Mouse (Mus musculus) lung, adult 18-20 months (tissue): ENCODE data around the gene Zfp30.

Experiments
- DNase-seq, 2 experiments: peaks; one replicate each; pipeline ENCODE4 v3.0.0; 2022; ENCODE audit warnings: mixed read lengths in 2 of 2

Zfp30 gene

DNA sequence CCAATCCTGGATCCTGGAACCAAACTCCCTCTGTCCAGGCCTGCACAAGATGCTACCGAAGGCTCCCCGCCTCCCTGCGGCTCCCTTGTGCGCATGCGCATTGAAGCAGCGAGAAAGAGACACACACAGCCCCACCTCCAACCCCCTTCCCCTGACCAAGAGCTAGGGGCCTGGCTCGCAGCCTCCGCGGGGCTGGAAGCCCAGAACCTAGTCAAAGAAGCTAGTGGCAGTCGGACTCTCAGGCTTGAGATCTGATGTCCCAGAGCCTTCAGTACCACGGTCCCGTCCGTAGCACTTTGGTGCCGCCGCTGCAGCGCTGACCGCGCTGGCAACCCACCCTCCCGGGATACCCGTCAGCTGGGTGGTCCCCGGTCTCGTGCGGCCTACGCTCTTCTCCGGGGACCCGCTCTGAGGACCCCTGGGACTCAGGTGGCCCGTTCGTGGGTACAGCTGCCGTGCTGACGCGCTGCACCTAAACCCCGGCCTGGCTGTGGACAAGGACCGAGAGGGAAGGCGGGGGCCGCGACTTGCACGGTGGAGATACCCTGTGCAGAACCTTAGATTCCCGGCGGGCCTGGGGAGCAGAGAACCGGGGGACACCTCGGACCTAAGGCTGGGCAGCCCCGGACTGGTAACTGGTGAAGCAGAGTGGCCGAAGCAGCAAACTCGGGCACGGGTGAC lies at the start of gene Zfp30:
Zfp30 (plus strand) TSS at position 128 of the 681 bp plus-strand sequence.
- DNase-seq = peak; percentile 76 to 78

- DNase-seq = no peak
These were observed 41.5 kb upstream of the Zfp30 start for GRCm38 (mm10) chr7:29742258-29742657.

- DNase-seq = no peak
These were observed 23.3 kb upstream of the Zfp30 start for GRCm38 (mm10) chr7:29760476-29760875.

- no peak for DNase-seq
These were observed 19.1 kb upstream of the Zfp30 start for GRCm38 (mm10) chr7:29764702-29765101.

DNA sequence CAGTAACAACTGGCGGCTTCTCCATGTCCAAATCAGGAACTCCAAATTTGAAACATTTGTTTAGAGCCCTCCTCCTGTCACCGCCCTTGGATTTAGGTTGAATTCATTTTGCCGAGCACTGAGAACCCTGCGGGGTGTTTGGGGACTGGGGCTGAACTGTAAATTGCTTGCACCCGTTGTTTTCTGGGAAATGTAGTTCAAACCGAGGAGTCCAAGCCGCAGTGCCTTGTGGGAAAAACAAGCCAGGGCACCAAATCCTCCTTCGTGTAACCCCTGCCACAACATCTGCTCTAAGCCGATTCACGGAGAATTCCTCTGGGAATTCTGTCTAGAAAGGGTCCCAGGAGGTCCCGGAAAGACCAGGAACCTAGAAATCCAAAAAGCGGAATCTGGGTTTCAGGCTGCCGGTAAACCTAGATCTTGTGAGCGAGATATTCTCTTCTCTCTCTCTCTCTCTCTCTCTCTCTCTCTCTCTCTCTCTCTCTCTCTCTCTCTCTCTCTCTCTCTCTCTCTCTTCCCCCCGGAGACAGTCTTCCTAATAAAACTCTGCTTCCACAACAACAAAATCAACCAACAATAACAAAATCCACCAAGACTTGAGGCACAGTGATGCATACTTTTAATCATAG lies 16.6 kb upstream of the Zfp30 start:
- peak; percentile 85 to 86 for DNase-seq

GRCm38 (mm10) chr7:29768090-29768900 lies 15.5 kb upstream of the Zfp30 start, which contains the start of gene Zfp84:
Gene Zfp84 (plus strand): TSS chr7:29768552.
- peak; percentile 93 to 95 for DNase-seq

- DNase-seq = no peak
These were observed 14.8 kb upstream of the Zfp30 start for GRCm38 (mm10) chr7:29768980-29769379.

GRCm38 (mm10) chr7:29773503-29773902 lies 10.3 kb upstream of the Zfp30 start:
- no peak for DNase-seq

GRCm38 (mm10) chr7:29774371-29774770 lies 9.4 kb upstream of the Zfp30 start:
- no peak for DNase-seq

- no peak for DNase-seq
These were observed 7.2 kb upstream of the Zfp30 start for GRCm38 (mm10) chr7:29776568-29776967.

DNA sequence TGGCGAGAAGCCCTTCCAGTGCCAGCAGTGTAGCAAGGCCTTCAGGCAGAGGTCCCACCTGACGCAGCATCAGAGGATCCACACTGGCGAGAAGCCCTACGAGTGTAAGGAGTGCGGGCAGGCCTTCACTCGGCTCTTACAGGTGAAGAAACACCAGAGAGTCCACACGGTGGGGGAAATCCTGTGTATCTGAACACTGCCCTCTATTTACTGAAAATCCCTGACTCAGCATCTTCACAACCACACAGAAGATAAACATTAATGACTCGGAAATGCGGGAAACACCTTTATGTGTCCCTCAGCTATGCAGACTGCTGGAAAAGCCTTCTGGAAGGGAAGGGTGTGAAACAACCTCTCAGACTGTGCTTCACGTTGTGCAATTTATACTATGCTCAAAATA lies 6.4 kb upstream of the Zfp30 start:
- DNase-seq = no peak

DNA sequence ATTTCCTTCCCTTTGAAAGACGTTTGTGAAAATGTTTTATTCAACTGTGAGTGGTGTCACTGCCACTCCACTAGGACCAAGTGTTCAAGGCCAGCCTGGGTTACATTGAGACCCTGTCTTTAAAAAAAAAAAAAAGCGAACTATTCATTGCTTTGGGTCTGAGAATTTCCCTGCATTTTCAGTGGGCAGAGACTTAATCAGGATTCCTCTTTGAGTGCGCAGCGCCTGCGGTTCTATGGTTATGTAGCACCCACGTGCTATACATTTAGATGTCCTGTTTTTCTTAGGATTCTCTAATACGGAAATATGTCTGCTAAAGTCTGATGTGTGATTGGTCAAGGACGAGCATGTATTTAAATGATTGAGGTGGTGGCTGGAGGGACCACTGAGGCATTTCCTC lies 1.2 kb downstream of the Zfp30 start:
- no peak for DNase-seq

DNA sequence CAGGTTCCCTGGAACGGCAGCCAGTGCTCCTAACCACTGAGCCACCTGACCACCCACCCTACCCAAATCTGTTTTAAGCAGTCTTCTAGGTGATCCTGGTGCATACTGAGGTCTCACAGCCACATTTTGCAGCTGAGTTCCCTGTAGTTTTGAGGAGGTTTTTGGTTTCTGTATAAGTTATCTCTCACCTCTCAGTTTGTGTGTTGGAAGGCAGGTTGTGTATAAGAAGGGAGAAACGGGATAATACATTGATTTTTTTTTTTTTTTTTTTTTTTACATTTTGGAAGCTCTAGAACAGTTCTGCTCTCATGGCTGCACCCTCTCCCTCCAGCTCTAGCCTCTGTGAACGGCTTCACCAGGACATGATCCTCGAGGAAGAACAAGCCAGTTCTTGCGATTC lies 2.1 kb downstream of the Zfp30 start:
- no peak for DNase-seq

DNA sequence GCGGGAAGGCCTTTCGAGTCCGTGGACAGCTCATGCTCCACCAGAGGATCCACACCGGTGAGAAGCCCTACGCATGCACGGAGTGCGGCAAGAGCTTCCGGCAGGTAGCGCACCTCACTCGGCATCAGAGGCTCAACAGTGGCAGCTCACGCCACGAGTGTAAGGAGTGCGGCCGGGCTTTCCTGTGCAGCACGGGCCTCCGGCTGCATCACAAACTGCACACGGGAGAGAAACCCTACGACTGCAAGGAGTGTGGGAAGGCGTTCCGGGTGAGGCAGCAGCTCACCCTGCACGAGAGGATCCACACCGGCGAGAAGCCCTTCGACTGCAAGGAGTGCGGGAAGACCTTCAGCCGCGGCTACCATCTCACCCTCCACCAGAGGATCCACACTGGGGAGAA lies 9.1 kb downstream of the Zfp30 start:
- DNase-seq = no peak

GRCm38 (mm10) chr7:29807046-29807445 lies 23.2 kb downstream of the Zfp30 start:
- DNase-seq = no peak

DNA sequence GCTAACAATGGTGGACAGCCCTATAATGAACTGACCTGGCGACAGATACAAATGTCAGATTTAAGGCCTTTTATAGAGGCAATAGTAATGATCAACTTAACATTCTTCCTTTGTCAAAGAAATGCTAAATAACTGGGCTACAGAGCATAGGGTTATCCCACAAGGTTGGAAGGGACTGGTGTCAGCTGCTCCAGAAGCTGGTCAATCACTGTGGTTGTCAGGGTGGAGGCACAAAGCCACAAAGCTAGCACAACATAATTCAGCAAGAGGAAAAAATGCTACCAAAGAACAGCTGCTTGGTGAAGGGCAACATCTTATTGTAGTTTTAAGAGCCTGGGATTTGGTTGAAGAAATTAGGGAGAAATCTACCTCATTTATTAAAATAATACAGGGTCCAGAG lies 28.4 kb downstream of the Zfp30 start:
- DNase-seq = no peak

DNA sequence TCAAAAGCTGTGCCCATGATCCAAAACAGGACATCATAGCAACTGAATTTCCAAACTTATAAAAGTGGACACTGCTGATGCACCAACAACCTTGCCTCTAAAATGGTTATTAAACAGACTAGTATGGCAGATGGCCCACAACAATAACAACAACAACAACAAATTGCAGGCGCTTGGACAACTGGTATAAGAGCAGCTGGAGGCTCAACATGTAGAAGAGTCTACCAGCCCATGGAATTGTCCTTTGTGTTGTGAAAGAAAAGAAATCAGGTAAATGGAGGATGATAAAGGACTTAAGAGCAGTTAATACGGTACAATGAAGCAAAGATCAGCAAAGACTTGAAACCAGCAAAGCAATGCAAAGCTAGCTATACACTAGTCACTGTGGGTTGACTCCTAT lies 30.6 kb downstream of the Zfp30 start:
- DNase-seq = no peak

GRCm38 (mm10) chr7:29815061-29815784 lies 31.4 kb downstream of the Zfp30 start:
- no peak for DNase-seq

DNA sequence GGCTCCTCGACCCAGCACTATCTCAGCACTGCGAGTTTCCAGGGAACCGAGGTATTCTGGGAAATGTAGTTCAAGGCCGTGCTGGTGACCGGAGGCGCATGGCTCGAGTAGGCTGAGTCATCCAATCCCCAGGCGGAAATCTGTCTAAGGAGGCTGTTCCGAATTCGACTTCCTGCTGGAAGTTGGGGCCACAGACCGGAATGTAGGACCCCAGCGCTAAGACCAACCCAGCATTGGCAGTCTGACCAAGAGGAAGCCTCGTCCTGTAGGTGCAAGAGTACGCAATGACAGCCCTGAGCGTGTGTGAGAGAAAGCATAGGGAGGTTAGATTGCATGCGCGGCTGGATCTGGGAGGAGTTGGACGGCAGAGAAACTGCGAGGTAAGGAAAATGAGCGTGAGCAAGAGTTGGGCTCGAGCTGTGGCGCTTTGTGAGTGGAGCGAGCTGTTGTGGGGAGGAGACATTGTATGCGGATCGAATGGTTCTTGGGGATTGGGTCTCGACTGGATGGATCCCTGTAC lies 32.2 kb downstream of the Zfp30 start, which contains the start of gene Zfp790:
Zfp790 (plus strand) TSS at position 205 of the 520 bp plus-strand sequence.
- peak; percentile 91 to 94 for DNase-seq

DNA sequence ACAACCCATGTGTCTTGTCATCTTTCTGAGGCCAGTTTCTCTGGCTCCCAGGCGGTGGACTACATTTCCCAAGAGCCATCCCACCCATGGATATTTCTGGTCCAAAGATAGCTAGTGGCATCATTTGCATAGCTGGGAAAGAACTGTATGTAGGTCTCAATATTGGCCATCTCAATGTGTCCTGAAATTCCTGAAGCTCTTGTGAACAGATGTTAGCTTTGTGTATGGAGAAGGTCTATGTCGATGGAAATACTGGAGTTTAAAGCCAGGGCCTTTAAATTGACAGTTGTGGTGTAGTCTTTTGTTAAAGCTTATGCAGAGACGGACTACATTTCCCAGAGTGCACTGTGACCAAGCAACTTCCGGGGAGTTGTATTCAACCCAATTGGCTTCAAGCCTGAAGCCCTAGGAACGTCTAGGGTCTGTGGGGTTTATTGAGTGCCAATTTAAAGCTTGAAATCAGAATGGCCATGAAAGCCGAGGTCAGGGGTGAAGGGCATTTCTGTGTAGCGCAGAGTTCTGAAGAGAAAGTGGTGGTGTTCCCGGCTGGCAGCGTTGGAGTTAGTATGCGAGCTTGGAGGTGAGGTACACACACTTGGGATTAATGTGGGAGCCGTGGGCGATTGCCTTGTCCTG lies 34.9 kb downstream of the Zfp30 start:
- peak; percentile 72 to 79 for DNase-seq

GRCm38 (mm10) chr7:29828001-29828400 lies 44.2 kb downstream of the Zfp30 start:
- DNase-seq = no peak

GRCm38 (mm10) chr7:29829804-29830203 lies 46.0 kb downstream of the Zfp30 start:
- no peak for DNase-seq
